Mouse (Mus musculus): ENCODE measurements at regions not wholly inside any gene's neighbourhood (a gene's known extent, or its start where the extent isn't known, plus 50 kb on each side); places are given as distances from the start of the nearest gene placed in this dataset.

GRCm38 (mm10) chr5:126034846-126035245, 503.3 kb downstream of the Tmem132b start:
- no peak for DNase-seq

GRCm38 (mm10) chr5:126036686-126037085, 505.1 kb downstream of the Tmem132b start:
- no peak for DNase-seq

- DNase-seq: no peak
Measured at GRCm38 (mm10) chr5:126045761-126046160, 514.2 kb downstream of the Tmem132b start.

- DNase-seq: no peak
Measured at GRCm38 (mm10) chr5:126063644-126064043, 532.1 kb downstream of the Tmem132b start.

GRCm38 (mm10) chr5:126079281-126079838, 547.8 kb downstream of the Tmem132b start:
- no peak for DNase-seq

- DNase-seq: no peak
Measured at GRCm38 (mm10) chr5:126088251-126088914, 556.8 kb downstream of the Tmem132b start.

GRCm38 (mm10) chr5:126093196-126093595, 561.6 kb downstream of the Tmem132b start:
- no peak for DNase-seq

GRCm38 (mm10) chr5:126096616-126097261, 565.2 kb downstream of the Tmem132b start:
- DNase-seq: no peak

GRCm38 (mm10) chr5:126097262-126097628, 565.7 kb downstream of the Tmem132b start:
- no peak for DNase-seq

GRCm38 (mm10) chr5:126098433-126098832, 566.9 kb downstream of the Tmem132b start:
- DNase-seq: no peak

GRCm38 (mm10) chr5:126099931-126100330, 568.4 kb downstream of the Tmem132b start:
- DNase-seq: no peak

- no peak for DNase-seq
Measured at GRCm38 (mm10) chr5:126104464-126104863, 572.9 kb downstream of the Tmem132b start.

- DNase-seq: no peak
Measured at GRCm38 (mm10) chr5:126104883-126105282, 573.3 kb downstream of the Tmem132b start.

GRCm38 (mm10) chr5:126105446-126105845, 573.9 kb downstream of the Tmem132b start:
- DNase-seq: no peak

- no peak for DNase-seq
Measured at GRCm38 (mm10) chr5:126107020-126107419, 575.4 kb downstream of the Tmem132b start.

- DNase-seq: no peak
Measured at GRCm38 (mm10) chr5:126108837-126109236, 577.3 kb downstream of the Tmem132b start.

GRCm38 (mm10) chr5:126117291-126117690, 585.7 kb downstream of the Tmem132b start:
- no peak for DNase-seq

- no peak for DNase-seq
Measured at GRCm38 (mm10) chr5:126117906-126118521, 586.4 kb downstream of the Tmem132b start.

GRCm38 (mm10) chr5:126118731-126119130, 587.2 kb downstream of the Tmem132b start:
- no peak for DNase-seq

GRCm38 (mm10) chr5:126123216-126123615, 591.6 kb downstream of the Tmem132b start:
- DNase-seq: no peak

- DNase-seq: no peak
Measured at GRCm38 (mm10) chr5:126127486-126127885, 595.9 kb downstream of the Tmem132b start.

- DNase-seq: no peak
Measured at GRCm38 (mm10) chr5:126148908-126149307, 617.3 kb downstream of the Tmem132b start.

GRCm38 (mm10) chr5:126155216-126155880, 623.8 kb downstream of the Tmem132b start:
- no peak for DNase-seq

Measured in kidney, postnatal 14 days (tissue).